Mouse (Mus musculus) heart, postnatal 0 days (tissue): Measurements from ENCODE around the gene Lce3f. TPM values are rescaled to one million over a fixed set of nuclear protein-coding genes. Genes with fewer than 3 reads are reported as not detected.

Source experiments
- ATAC-seq: fragments of 200-750 bp; cut with Nextera tagmentation; 2 replicates; pipeline ENCODE4 v1.8.0; 2017; ENCODE audit warnings: low read depth, moderate number of reproducible peaks, moderate library complexity; ENCODE audit not compliant: insufficient read depth
- DNase-seq: peaks from one replicate; pipeline ENCODE4 v3.0.0-alpha.2; 2016; ENCODE audit warnings: low spot score
- H3K27ac ChIP-seq: fragments of 300-500 bp; sonication (generic); 2 replicates; pipeline ENCODE4 v1.5.1; 2014; ENCODE audit warnings: low read depth, mild to moderate bottlenecking
- H3K27me3 ChIP-seq: fragments of 300-500 bp; sonication (generic); 2 replicates; pipeline ENCODE4 v1.6.1; 2014; ENCODE audit warnings: low read length, mixed read lengths; ENCODE audit not compliant: control insufficient read depth, insufficient read depth
- H3K36me3 ChIP-seq: fragments of 300-500 bp; sonication (generic); replicated peaks from 2 replicates; pipeline ENCODE4 v1.6.1; 2014; ENCODE audit warnings: low read length, mixed read lengths; ENCODE audit not compliant: control insufficient read depth, insufficient read depth
- H3K4me1 ChIP-seq: fragments of 300-500 bp; sonication (generic); 2 replicates; pipeline ENCODE4 v1.6.1; 2014; ENCODE audit warnings: antibody characterized with exemption; ENCODE audit not compliant: control insufficient read depth, insufficient read depth
- H3K4me2 ChIP-seq: fragments of 300-500 bp; sonication (generic); 2 replicates; pipeline ENCODE4 v1.6.1; 2014; ENCODE audit warnings: low read depth, mild to moderate bottlenecking, low read length, moderate library complexity
- H3K4me3 ChIP-seq: fragments of 300-500 bp; sonication (generic); 2 replicates; pipeline ENCODE4 v1.5.1; 2014; ENCODE audit warnings: low read depth, low read length
- H3K9ac ChIP-seq: fragments of 300-500 bp; sonication (generic); replicated peaks from 2 replicates; pipeline ENCODE4 v1.6.1; 2014; ENCODE audit warnings: low read depth, low read length, mixed read lengths
- H3K9me3 ChIP-seq: fragments of 300-500 bp; sonication (generic); replicated peaks from 2 replicates; pipeline ENCODE4 v1.6.1; 2016; ENCODE audit warnings: low read length; ENCODE audit not compliant: control insufficient read depth
- CTCF ChIP-seq: IDR thresholded peaks from 2 replicates; pipeline ENCODE4 v1.5.1; 2016; ENCODE audit warnings: antibody characterized with exemption, control low read depth, low read depth
- EP300 ChIP-seq: IDR thresholded peaks from 2 replicates; pipeline ENCODE4 v1.6.1; 2016; ENCODE audit warnings: antibody characterized with exemption, low read depth
- WGBS: fragments of 180-500 bp; shearing (Covaris S2); extraction: QIAGEN DNeasy Blood & Tissue Kit; methylation state at CpG from one replicate; pipeline ENCODE4 v1.1.7; 2014; 5-methylcytosine and 5-hydroxymethylcytosine counted together
- polyA plus RNA-seq: library from polyadenylated mRNA; unstranded; fragments of >200 nt; fragmentation: Nextera tagmentation; extraction: Ambion mirVana; gene quantifications from 2 replicates; pipeline ENCODE4 v1.2.1, GENCODE M21; 2015
- total RNA-seq: library from RNA; depleted of rRNA; stranded (reverse); fragments of >200 nt; gene quantifications from 2 replicates; pipeline ENCODE4 v1.2.3, GENCODE M21; 2014; ENCODE audit warnings: low replicate concordance; rRNA removed

Lce3f gene
- total and polyA plus RNA-seq, 2 experiments from 2014 or later: not detected

DNA sequence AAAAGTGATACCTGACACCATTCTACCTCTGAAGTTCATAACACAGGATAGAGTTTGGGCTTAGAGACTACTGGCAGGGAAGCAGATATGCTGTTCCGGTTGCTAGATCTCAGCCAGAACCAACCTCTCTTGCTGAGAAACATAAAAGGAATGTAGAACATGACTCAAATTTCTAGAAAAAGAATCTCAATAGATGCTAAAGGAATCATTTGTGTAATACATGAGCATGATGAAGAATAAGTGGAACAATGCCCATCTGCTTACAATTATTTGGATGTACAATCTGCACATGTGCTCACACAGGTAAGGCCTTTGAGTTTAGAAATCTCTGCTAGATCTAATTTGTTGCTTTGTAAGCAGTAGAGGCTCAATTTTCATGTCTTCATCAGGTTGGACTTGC is 29.1 kb downstream of the Lce3f start:
- Histone ChIP-seq H3K4me2 (no peak overlapping the region), H3K4me1 (no peaks in the 10 kb centered on the region), H3K27ac (no peak overlapping the region), H3K9ac (no peak overlapping the region), H3K27me3 (no peaks in the 10 kb centered on the region), H3K4me3 (no peak overlapping the region), H3K36me3 (no peaks in the 10 kb centered on the region), H3K9me3 (no peaks in the 10 kb centered on the region)
- 78% methylated on average over 1 of the region's 1 CpGs for WGBS
- no peak for TF ChIP-seq EP300
- TF ChIP-seq CTCF: no peak
- no peak for ATAC-seq
- no peak for DNase-seq

DNA sequence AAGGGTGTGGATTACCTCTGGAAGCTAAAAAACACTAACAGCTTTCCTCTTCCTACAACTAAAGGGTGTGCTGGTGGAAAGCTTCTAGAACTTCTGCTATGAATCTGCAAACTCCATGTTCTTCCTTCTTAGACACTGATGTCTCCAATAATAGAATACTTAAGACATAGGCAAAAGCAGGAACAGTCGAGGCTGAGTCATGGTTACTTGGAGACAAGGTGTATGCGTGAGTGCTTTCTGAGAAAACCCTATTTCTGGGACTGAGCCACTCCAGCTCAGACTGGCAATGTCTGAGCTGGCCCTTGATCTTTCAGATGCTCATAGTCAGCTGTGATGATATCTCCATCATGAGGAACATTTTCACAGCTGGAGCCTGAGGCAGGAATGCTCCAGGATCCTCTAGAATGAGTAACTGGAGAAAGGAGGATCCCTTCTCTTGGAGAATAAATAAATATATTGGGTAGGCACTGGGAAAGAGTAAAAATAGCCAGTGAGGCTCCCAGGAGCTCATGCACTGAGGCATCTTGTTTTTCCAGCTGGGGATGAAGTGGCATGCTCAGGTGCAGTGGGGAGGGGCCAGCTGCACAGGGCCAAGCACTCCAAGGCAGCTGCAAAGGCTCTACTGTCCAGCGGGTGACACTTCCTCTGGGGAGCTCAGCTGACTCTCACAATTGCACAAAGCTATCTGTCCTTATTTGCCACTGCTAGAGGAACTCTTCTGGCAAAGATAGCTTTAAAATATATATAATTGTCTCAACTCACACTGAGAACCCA is 31.6 kb downstream of the Lce3f start:
- Histone ChIP-seq H3K27me3 (no peaks in the 10 kb centered on the region), H3K4me1 (no peaks in the 10 kb centered on the region), H3K9me3 (no peaks in the 10 kb centered on the region), H3K4me2 (no peak overlapping the region), H3K9ac (no peak overlapping the region), H3K36me3 (no peaks in the 10 kb centered on the region), H3K27ac (no peak overlapping the region), H3K4me3 (no peak overlapping the region)
- DNase-seq (no peak), ATAC-seq (no peak)
- TF ChIP-seq CTCF: no peak
- no peak for TF ChIP-seq EP300
- 66% methylated on average over 3 of the region's 3 CpGs for WGBS

- 44% methylated on average over 2 of the region's 2 CpGs for WGBS
These were observed 33.5 kb downstream of the Lce3f start for GRCm38 (mm10) chr3:93025486-93025885.

GRCm38 (mm10) chr3:93031450-93031849 is 39.4 kb downstream of the Lce3f start:
- Histone ChIP-seq H3K4me2 (no peak overlapping the region), H3K4me3 (no peak overlapping the region), H3K27me3 (no peaks in the 10 kb centered on the region), H3K9me3 (no peaks in the 10 kb centered on the region), H3K27ac (no peak overlapping the region), H3K4me1 (no peaks in the 10 kb centered on the region), H3K9ac (no peak overlapping the region), H3K36me3 (no peaks in the 10 kb centered on the region)
- DNase-seq (peak; percentile 48), ATAC-seq (no peak)
- WGBS: 47% methylated on average over 5 of the region's 5 CpGs
- TF ChIP-seq EP300: no peak
- peak; percentile 80 for TF ChIP-seq CTCF

More at GRCm38 (mm10) chr3:93025486-93025885, 33.5 kb downstream of the Lce3f start:
- ATAC-seq (no peak), DNase-seq (no peak)
- no peaks in the 10 kb centered on the region for H3K36me3 ChIP-seq
- no peak overlapping the region for H3K4me2 ChIP-seq
- TF ChIP-seq EP300 (no peak), CTCF (no peak)
- H3K9me3 ChIP-seq: no peaks in the 10 kb centered on the region
- no peak overlapping the region for H3K27ac ChIP-seq
- H3K4me1 ChIP-seq: no peaks in the 10 kb centered on the region
- H3K27me3 ChIP-seq: no peaks in the 10 kb centered on the region
- no peak overlapping the region for H3K9ac ChIP-seq
- no peak overlapping the region for H3K4me3 ChIP-seq

Other genes with a start within 250 kb of the Lce3f start
- not detected in 2 replicates for gene Lce1g, start 239.9 kb upstream of the Lce3f start, total RNA-seq
- not detected in 2 replicates for gene Lce1g, start 239.9 kb upstream of the Lce3f start, polyA plus RNA-seq
- gene Lce1h, start 227.2 kb upstream of the Lce3f start, total RNA-seq: not detected in 2 replicates
- not detected in 2 replicates for gene Lce1h, start 227.2 kb upstream of the Lce3f start, polyA plus RNA-seq
- gene Lce1i, start 213.3 kb upstream of the Lce3f start, total RNA-seq: not detected in 2 replicates
- gene Lce1i, start 213.3 kb upstream of the Lce3f start, polyA plus RNA-seq: not detected in 2 replicates
- not detected in 2 replicates for gene Lce1j, start 201.7 kb upstream of the Lce3f start, total RNA-seq
- gene Lce1j, start 201.7 kb upstream of the Lce3f start, polyA plus RNA-seq: not detected in 2 replicates
- not detected in 2 replicates for gene Lce1k, start 184.3 kb upstream of the Lce3f start, total RNA-seq
- not detected in 2 replicates for gene Lce1k, start 184.3 kb upstream of the Lce3f start, polyA plus RNA-seq
- not detected in 2 replicates for gene Kprp, start 165.0 kb upstream of the Lce3f start, total RNA-seq
- not detected in 2 replicates for gene Kprp, start 165.0 kb upstream of the Lce3f start, polyA plus RNA-seq
- gene Lce1l, start 140.9 kb upstream of the Lce3f start, total RNA-seq: not detected in 2 replicates
- not detected in 2 replicates for gene Lce1l, start 140.9 kb upstream of the Lce3f start, polyA plus RNA-seq
- not detected in 2 replicates for gene 2310050C09Rik, start 122.0 kb upstream of the Lce3f start, total RNA-seq
- not detected in 2 replicates for gene 2310050C09Rik, start 122.0 kb upstream of the Lce3f start, polyA plus RNA-seq
- not detected in 2 replicates for gene Lce3a, start 66.0 kb upstream of the Lce3f start, total RNA-seq
- not detected in 2 replicates for gene Lce3a, start 66.0 kb upstream of the Lce3f start, polyA plus RNA-seq
- gene Lce3b, start 59.2 kb upstream of the Lce3f start, total RNA-seq: not detected in 2 replicates
- gene Lce3b, start 59.2 kb upstream of the Lce3f start, polyA plus RNA-seq: not detected in 2 replicates
- not detected in 2 replicates for gene Lce3c, start 47.7 kb upstream of the Lce3f start, total RNA-seq
- not detected in 2 replicates for gene Lce3c, start 47.7 kb upstream of the Lce3f start, polyA plus RNA-seq
- gene Lce3d, start 34.8 kb upstream of the Lce3f start, total RNA-seq: not detected in 2 replicates
- not detected in 2 replicates for gene Lce3d, start 34.8 kb upstream of the Lce3f start, polyA plus RNA-seq
- gene Lce3e, start 25.2 kb upstream of the Lce3f start, total RNA-seq: not detected in 2 replicates
- gene Lce3e, start 25.2 kb upstream of the Lce3f start, polyA plus RNA-seq: not detected in 2 replicates
- not detected in 2 replicates for gene Crct1, start 23.5 kb downstream of the Lce3f start, total RNA-seq
- gene Crct1, start 23.5 kb downstream of the Lce3f start, polyA plus RNA-seq: not detected in 2 replicates
- not detected in 2 replicates for gene Lce1m, start 26.8 kb downstream of the Lce3f start, total RNA-seq
- gene Lce1m, start 26.8 kb downstream of the Lce3f start, polyA plus RNA-seq: not detected in 2 replicates
- not detected in 2 replicates for gene Gm4858, start 76.6 kb downstream of the Lce3f start, total RNA-seq
- gene Gm4858, start 76.6 kb downstream of the Lce3f start, polyA plus RNA-seq: not detected in 2 replicates
- gene Crnn, start 152.6 kb downstream of the Lce3f start, total RNA-seq: not detected in 2 replicates
- not detected in 2 replicates for gene Crnn, start 152.6 kb downstream of the Lce3f start, polyA plus RNA-seq
- gene Flg2, start 205.1 kb downstream of the Lce3f start, total RNA-seq: not detected in 2 replicates
- gene Flg2, start 205.1 kb downstream of the Lce3f start, polyA plus RNA-seq: not detected in 2 replicates